Mouse (Mus musculus): ENCODE measurements around the gene Samhd1.

GRCm38 (mm10) chr2:157071556-157071955 is 63.5 kb downstream of the Samhd1 start:
- TF ChIP-seq POLR2A (IDR thresholded peaks at IDR 0.05; ENCODE audit: low read depth, low read length) (no peak), CTCF (IDR thresholded peaks at IDR 0.05; ENCODE audit: extremely low read depth, insufficient read depth, insufficient read length, insufficient replicate concordance) (no peak)

All from spleen, adult 2 months (tissue).